Comparison of ENCODE assay signal across 12 mouse cellular contexts in the genomic region with DNA sequence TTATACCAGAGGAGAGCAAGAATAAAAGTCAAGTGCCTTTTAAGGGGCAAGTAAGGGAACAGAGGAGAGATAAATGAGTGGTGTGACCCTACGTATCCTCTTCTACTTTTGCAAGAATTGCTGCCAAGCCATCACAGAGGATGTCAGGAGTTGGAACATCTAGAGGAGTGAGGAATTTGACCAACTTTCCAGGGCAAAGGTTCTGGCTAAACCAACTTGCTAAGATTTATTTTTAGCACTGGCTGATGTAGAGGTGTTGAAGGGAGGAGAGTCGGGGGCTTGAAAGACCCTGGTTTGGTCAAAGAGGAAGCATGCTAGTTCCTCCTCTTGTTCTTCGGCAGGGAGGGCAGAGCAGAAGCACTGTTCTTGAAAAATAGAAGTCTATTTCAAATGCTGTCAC.
"Had no signal": no experiment of that assay in that cellular context is flagged by ENCODE, and none has a peak within 500 bp of the region (broad histone marks: within the 10 kb centered on the region; RNA-seq: fewer than 3 reads in every experiment).

No protein-coding gene starts in this region.

- H3K27me3 ChIP-seq: liver, embryonic 13.5 days; stomach, embryonic 15.5 days had no signal

- H3K36me3 ChIP-seq: liver, embryonic 13.5 days; stomach, embryonic 15.5 days had no signal

- H3K4me1 ChIP-seq: liver, embryonic 13.5 days; stomach, embryonic 15.5 days had no signal

- H3K9me3 ChIP-seq: liver, embryonic 13.5 days; stomach, embryonic 15.5 days had no signal

- H3K4me3 ChIP-seq: liver, embryonic 13.5 days; stomach, embryonic 15.5 days had no signal

- H3K27ac ChIP-seq: liver, embryonic 13.5 days; stomach, embryonic 15.5 days had no signal

- DNase-seq: kidney, postnatal 14 days; kidney, postnatal 4 days; liver, embryonic 13.5 days; lung, adult 2 months; lung, postnatal 14 days; lung, postnatal 4 days; midbrain, embryonic 14.5 days; right cerebral cortex, postnatal 25 days; spleen, adult 18-20 months; thymus, postnatal 36 days had no signal

- H3K9ac ChIP-seq: liver, embryonic 13.5 days; stomach, embryonic 15.5 days had no signal

- H3K4me2 ChIP-seq: liver, embryonic 13.5 days; midbrain, embryonic 11.5 days; stomach, embryonic 15.5 days had no signal
